Mouse (Mus musculus) brain, adult 2 months (tissue): Measurements from ENCODE around the gene Hddc3.
"Not testable (repeated sequence)": the region's sequence is repeated elsewhere in the genome, so short reads cannot be mapped to it uniquely, and the experiment has no call there.

Experiments
- DNase-seq: peaks from one replicate; pipeline ENCODE4 v3.0.0; 2011; ENCODE audit warnings: low read depth, low spot score

Gene Hddc3

DNA sequence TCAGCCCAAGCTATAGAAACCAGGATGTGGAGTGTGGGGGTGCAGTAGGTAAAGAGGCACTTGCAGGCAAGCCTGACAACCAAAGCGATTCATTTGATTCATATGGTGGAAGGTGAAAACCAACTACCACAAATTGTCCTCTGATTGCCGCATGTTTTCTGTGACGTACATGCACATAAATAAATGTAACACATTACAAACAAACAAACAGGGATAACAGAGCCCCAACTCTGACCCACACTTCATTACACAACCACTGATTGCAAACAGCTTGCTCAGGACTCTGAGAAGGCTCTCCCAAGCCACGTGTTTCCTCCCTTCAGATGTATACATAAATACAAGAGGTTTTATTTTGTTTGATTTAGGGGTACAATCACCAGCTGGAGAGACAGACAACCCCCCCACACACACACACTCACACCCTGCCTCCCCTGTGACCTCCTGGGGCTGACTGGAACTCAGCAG is 27.1 kb downstream of the Hddc3 start:
- peak; percentile 51 for DNase-seq

DNA sequence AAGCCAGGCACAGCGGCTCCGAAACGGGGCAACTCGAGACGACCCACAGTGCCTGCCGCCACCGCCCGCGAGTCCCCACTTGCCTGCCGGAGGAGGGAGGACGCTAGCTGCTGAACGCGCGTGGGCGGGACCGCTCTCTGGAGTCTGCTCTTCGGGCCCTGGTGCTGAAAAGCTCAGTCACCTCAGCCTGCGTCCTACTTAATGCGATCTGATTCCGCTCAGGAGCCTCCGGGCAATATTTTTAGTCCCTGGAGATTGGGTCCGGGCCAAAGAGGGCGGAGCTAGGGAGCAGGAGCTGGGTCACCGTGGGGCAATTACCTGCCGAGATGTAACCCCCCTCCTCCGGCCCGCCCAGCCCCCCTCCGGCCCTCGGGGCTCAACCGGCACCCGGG is 27.7 kb downstream of the Hddc3 start:
- DNase-seq: peak; percentile 95

DNA sequence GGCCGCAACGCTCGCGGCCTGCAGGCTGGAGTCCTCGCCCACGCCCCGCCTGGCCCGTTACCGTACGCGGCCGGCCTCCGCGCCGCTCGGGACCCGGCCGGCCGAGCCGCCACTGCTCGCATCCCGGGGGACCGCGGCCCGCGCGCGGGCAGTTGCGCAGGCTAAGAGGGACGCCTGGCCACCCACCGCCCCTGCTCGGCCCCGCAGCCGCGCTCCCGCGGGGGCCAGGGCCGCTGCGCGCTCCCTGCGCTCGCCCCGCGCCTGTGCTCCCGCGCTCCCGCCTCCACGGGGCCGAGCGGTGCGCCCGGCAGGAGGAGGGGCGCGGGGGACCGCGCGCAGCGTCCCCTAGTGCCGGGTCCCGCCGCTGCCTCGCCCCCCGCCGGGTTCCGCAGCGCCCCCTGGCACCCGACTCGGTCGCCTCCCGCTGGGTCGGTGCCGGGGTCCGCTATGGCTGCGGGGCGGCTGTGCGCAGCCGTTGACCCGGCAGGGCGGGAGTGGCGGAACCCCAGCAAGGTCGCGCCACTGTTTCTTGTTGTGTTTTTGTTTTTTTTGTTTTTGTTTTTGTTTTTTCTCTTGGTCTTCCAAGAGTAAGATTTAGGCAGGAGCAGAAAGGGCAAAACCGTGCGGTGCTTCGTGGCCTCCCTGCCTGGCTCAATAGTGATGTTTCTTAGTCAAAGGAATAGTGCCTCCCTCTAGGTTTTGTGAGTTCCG is 28.3 kb downstream of the Hddc3 start, which contains the start of gene Man2a2:
Gene Man2a2, minus strand, starts transcription at position 335 of the 711 bp plus-strand sequence.
- peak; percentile 88 for DNase-seq

DNA sequence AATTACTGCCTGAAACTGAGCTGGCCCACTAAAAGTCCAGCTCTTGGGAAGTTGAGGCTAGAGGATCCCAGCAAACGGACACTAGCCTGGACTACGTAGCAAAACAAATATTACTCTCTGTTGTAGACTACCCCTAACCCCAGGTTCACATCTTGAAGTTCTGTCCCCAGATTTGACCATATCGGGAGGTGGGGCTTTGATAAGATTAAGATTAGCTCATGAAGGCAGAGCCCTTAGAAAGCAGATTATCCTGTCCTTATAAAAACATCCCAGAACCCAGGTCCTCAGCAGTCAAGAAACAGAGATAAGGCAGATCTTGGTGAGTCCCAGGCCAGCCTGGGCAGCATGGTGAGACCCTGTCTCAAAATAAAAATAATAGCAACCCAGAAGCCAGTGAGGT is 29.3 kb downstream of the Hddc3 start:
- no peak for DNase-seq

DNA sequence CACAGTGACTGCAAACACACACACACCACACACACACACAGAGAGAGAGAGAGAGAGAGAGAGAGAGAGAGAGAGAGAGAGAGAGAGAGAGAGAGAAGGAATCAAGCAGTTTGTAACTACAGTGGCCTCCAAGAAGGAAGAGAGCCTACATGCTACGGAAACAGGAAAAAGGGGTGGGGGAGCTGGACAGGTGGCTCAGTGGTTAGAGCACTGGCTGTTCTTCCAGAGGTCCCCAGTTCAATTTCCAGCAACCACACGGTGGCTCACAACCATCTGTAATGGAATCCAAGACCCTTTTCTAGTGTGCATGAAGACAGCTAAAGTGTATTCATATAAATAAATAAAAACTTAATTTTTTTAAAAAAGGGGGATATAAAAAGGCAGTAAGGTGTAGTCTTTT is 29.8 kb downstream of the Hddc3 start:
- no peak for DNase-seq

DNA sequence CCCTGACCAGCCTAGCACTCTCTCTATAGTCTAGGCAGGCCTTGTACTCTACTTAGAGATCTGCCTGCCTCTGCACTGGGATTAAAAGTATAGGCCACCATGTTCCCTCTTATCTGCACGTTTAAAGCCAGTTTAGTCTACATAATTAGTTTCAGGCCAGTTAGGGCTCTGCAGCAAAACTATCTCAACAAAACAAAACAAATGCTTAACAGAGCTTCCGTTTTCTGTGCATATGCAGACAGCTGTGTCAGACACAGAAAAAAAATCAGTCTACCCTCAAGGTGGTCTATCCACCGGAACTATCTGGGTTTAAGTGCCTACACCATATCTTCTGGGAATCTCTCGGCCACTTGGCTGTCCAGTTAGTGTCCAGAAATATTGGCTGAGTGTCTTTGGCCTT is 30.4 kb downstream of the Hddc3 start:
- no peak for DNase-seq

DNA sequence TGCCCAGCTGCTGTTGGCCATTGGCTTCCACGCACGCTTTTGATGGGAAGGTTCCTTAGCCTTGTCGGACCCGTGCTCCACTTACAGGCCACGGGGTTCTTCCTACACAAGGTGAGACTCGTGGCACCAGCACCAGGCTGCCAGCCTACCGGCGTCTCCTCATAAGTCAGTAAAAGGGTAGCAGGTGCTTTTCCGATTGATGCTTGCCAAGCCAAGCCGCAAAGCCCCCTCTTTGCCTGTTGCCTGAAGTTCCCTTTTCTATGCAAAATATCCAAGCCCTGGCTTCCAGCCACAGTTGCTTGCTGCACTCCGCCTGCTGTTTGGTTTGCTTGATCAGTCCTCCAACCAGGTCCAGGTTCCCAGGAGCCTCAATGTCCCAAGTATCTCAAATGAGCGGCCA is 30.9 kb downstream of the Hddc3 start:
- no peak for DNase-seq

DNA sequence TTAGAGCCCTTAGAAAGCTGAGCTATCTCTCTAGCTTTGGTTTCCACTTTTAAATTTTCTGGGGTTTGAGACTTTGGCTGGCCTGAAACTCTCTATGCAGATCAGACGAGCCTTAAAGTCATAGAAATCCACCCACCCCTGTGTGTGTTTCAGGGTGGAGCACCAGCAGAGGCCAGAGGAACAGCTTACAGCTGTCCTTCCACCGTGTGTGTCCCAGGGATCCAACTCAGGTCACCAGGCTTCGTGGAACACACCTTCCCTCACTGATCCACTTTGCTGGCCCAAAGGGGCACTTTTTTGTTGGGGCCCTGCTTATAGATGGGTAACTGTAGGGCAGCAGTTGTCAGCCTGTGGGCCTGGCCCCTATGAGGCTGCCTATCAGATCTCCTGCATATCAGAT is 31.4 kb downstream of the Hddc3 start:
- DNase-seq: no peak

DNA sequence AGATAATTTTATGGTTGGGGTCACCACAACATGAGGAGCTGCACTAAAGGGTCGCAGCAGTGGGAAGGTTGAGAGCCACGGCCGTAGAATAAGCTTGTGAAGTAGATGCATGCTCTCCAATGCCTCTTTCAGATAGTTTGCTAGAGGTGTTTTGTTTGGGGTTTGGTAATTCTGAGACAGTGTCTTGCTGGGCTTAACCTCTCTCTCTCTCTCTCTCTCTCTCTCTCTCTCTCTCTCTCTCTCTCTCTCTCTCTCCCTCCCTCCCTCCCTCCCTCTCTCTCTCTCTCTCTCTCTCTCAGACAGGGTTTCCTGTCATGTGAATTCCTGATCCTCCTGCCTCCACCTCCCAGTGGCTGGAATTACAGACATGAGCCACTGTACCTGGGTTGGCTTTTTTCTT is 31.8 kb downstream of the Hddc3 start:
- no peak for DNase-seq

DNA sequence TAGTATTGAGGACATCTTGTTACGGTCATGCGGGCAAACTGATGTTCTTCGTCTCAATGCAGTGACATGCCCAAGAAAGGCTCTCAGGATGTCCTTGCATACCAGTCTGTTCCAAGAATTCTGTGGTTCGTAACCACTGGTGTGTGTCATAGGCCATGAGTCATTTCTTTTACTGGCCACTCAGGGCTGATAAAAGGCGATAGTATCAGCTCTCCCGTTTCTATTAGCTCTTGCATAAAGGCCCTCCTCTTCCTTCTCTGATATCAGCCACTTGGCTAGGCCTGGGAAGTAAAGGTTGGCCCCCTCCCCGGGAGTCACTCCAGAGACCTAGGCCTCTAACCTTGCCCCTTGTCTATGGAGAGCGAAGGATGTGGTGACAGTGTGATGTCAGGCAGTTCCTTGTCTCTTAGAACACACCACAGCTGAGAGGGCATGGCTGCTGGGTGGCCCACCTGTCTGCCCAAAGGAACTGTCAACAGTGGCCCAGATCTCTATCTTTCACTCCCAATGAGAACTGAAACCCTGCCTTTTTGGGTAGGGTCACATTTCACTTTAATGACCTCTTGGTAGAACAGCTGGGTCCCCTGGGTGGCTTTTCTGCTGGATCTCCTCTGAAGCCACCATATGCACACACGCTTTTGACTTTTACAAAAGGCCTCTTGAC is 32.6 kb downstream of the Hddc3 start:
- DNase-seq: no peak

DNA sequence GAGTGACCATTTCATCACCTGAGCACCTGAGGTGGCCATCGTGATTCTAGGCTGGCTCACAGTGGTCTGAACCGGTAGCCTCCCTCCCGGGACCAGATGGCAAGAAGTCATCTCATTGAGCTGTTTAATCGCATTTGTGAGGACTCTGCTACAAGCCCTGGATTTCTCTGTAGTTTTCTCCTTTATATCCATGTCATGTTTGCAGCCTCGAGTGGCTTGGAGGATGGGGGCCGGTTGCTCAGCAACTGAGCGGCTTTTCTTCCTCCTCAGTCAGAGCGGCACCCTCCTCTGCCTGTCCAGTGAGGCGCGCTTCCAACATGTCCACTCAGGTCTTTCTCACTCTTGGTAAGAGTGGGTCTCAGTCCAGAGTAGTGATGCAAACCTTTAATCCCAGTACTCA is 33.3 kb downstream of the Hddc3 start:
- DNase-seq: no peak

DNA sequence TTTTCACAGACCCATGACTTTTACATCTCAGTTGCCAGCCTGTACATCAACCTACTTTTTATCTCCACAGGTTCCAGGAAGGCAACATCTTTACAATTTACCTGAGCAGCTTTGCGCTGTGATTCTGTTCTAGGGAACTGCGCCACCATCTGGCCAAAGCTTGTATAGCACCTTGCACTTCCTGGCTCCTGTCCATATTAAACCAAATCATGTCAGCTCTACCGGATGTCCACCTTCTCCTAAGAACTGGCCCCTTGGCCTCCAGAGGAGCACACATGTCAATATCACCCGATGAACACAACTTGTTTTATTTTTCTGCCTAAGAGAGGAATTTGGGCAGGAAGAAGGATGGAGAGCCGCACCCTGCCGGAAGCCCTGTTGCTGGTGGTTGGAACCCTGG is 34.6 kb downstream of the Hddc3 start:
- DNase-seq: peak; percentile 81

DNA sequence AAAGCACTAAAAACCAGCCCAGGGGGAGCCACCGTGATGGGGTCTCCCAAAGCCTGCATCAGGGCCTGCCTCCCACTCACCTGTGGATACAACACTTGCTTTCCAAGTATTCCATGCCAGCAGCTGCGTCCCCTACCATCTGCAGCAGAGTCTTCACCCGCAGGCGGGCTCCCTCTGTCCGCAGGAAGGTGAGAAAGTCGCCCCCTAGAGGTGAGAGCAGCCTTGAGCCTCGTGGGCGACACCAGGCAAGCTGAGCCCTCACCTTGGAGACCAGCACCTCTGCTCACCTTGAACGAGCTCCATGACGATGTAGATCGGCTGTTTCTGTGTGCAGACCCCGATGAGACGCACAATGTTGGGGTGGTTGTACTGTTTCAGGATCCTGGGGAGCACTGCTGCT is 36.6 kb downstream of the Hddc3 start:
- peak; percentile 38 for DNase-seq

DNA sequence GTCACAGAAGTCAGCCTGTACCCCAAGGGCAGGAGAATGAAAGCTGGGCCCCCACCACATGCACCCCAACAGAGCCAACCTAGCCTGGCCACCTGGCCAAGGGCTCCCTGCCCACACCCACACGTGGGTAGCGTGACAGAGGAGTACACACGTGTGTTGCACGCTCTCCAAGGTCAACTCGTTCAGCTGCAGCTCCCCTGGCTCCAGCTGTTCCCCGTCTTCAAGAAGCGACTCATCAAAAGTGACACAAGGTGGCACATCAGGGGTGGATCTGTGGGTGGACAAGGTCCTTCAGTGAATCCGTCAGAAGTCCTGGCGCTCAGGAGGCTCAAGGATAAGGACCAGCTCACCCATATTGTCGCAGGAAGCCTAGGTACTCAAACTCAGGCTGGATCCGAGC is 40.0 kb downstream of the Hddc3 start:
- no peak for DNase-seq

DNA sequence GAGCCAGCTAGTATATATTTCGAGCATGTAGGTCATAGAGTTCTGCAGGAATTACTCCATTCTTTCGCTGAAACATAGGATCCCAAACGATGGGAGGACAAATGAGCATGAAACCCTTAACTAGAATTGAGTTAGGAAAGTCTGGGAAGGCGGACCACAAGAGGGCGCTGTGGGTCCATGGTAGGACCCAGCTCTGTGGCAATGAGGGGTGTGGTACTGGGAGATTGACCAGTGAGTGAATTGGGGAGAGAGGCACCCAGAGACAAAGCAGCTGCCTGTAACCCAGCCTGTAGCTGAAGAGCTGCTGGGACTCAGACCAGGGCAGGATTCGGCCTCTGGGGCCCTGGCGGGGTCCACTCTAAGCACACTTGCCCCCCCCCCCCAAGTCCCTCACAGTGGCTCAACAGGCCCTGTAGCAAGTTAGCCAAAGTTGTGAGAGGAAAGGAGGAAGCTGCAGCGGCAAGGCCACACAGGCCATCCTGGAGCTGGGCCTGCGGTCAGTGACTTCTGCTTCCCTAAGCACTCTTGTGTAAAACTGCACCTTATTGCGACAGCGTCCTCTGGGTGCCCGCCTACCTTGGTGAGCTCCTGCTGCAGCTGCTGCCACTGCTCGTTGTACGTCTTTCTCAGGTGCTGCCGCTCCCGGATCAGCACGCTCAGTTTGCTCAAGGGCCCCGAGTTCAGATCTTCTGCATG is 43.5 kb downstream of the Hddc3 start:
- DNase-seq: peak; percentile 92

DNA sequence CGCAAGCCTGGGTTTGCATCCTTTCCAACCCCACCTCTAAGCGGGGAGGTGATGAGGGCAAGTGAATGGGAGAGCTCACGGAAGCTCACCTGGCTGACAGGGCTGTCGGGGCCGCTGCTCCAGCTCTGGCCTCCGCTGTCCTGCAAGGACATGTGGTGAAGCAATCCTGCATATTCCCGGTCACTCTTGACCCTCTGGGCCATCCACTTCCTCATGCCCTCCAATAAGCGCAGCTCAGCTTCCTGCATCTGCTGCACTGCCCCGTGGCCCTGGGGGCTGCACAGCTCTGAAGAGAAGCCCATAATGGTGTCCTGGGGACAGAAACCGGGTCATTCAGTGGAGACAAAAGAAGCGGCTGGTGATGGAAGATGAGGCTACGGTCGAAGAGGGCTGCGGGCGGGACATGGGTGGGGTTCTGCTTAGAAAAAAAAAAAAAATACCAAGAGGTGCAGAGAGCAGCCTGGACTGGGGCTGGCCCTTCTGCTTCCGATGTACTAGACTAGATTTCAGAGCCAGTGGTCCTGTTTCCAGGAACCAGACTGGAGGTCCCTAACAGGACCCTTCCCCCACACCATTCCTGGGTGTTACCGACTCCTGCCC is 44.2 kb downstream of the Hddc3 start:
- DNase-seq: no peak

DNA sequence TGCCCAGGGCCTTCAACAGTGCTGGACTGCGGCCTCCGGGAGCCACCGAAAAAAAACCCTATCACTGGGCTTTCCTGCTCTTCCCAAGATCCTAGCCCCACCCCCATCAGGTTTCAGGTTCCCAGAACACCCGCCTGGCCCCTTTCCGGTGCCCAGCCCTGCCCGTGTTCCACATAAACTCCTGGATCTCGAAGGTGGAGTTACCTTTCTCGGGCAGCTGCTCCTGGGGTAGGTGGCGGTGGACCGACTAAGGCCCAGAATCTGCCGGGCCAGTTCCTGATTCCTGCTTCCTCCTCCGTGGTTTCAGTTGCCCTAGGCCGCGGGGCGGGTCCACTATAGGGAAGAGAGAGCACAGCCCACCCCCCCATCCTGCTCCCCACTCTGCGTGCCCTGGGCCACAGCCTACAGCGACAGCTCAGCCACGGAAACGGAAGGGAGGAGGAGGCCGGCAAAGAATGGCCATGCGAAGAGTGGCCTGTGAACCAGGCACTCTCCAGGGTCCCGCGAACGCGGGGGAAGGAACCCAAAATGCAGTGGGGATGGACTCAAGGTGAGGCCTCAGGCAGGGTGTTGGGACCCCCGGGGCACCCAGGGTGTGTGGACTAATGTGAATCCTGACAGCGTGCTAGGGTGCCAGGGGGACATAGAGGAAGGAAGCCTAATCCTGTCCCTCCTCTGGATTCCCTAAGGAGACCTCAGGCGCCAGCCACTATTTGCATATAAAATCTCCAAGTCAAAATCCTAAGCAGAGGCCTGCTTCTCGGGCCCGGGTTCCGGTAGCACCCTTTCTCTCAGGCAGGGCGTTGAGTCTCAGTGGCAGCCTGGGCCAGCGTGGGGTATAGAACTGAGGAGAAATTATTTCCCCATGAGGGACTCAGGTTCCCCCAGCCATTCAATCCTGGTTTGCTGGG is 45.0 kb downstream of the Hddc3 start, which contains the start of gene Fes:
Gene Fes, minus strand, starts transcription at position 314 of the 911 bp plus-strand sequence.
- DNase-seq: peak; percentile 47

DNA sequence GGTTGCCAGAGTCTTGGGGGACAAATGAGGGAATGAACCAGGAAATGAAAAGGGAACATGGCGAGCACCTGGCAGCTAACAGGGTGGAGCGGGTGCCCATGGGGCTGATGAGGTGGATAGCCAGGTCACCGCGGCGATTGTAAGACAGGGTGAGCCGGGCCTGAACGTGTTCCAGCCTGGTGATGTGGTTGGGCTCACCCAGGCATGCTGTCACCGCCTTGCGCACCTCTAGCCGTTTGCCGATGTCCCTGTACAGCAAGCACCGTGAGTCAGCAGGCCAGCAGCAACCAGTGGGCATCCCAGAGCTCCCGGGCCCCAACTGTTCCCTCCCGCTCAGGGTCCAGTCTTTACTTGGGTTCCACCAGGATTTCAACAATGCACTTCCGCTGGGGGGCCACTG is 49.2 kb downstream of the Hddc3 start:
- no peak for DNase-seq

DNA sequence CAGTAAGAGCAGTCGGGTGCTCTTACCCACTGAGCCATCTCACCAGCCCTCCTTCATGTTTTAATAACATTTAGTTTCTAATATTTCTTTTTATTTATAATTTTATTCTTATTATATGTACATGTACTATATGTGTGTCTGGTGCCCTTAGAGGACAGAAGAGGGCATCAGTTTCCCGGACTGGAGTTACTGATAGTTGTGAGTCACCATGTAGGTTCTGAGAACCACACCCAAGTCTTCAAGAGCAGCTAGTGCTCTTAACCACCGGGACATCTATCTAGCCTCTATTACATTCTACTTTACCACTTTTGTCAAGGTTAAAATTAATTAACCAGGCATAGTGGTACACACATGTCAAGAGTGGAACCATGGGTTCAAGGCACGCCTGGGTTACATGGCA is 51.7 kb downstream of the Hddc3 start:
- no peak for DNase-seq

DNA sequence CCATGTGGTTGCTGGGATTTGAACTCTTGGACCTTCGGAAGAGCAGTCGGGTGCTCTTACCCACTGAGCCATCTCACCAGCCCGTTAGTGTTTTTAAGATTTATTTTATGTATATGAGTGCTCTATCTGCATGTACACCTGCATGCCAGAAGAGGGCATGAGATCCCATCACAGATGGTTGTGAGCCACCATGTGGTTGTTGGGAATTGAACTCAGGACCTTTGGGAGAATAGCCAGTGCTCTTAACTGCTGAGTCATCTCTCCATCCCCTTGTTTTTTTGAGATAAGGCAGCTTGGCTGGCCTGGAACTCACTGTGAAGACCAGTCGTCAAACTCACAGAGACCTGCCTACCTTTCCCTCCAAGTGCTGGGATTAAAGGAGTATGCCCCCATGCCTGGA is 53.5 kb downstream of the Hddc3 start:
- DNase-seq: not testable (repeated sequence)

DNA sequence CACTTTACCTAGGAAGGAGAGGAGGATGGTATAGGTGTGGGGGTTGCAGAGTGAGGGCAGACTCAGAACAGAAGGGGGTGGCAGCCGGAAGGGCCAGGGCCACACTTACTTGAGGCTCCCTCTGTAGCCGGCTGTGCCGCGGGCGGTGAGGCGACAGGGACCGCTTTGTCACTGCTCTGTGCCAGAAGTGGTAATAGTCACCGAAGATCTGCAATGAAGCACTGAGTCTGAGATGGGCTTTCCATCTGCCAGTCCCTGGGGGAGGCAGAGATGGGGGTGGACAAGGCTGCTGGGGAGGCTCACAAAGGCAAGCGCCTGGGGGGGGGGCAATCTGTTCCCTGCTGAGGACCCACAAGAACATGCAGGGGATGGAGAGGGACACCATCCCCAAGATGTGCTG is 55.1 kb downstream of the Hddc3 start:
- peak; percentile 76 for DNase-seq
